Mouse (Mus musculus) G1E (cell line): ENCODE results near the gene Traf3ip1. TPM values are rescaled to one million over a fixed set of nuclear protein-coding genes. Genes with fewer than 3 reads are reported as not detected.

Experiments used
- ATAC-seq: 2 replicates; pipeline ENCODE4 v1.8.0; 2016; ENCODE audit warnings: mild to moderate bottlenecking; ENCODE audit not compliant: insufficient number of reproducible peaks, poor library complexity, low FRiP score, severe bottlenecking; ENCODE audit errors: extremely low read depth
- DNase-seq: peaks from one replicate; pipeline ENCODE4 v3.0.0; 2012; ENCODE audit warnings: low spot score
- H3K27me3 ChIP-seq: 2 replicates; pipeline ENCODE4 v1.6.1; 2012; ENCODE audit warnings: mild to moderate bottlenecking, low read length, inconsistent platforms; ENCODE audit not compliant: insufficient read depth
- H3K36me3 ChIP-seq: replicated peaks from 2 replicates; pipeline ENCODE3; 2012; ENCODE audit warnings: mild to moderate bottlenecking, inconsistent platforms
- H3K4me1 ChIP-seq: 2 replicates; pipeline ENCODE4 v1.6.1; 2012; ENCODE audit warnings: low read depth, low read length, inconsistent platforms, mixed read lengths; ENCODE audit not compliant: insufficient read depth
- H3K4me3 ChIP-seq: 2 replicates; pipeline ENCODE4 v1.5.1; 2012; ENCODE audit warnings: low read depth, mild to moderate bottlenecking, inconsistent platforms, low read length, moderate library complexity, mixed read lengths
- H3K9me3 ChIP-seq: replicated peaks from 2 replicates; pipeline ENCODE4 v1.6.1; 2012; ENCODE audit warnings: inconsistent platforms
- CTCF ChIP-seq: IDR thresholded peaks from 2 replicates; pipeline ENCODE4 v1.5.1; 2012; ENCODE audit warnings: low read depth, low read length, inconsistent platforms, mixed read lengths
- GATA1 ChIP-seq: IDR thresholded peaks from 2 replicates; pipeline ENCODE4 v1.6.1; 2012; ENCODE audit warnings: borderline replicate concordance, low read length, inconsistent platforms, mixed read lengths
- GATA2 ChIP-seq: IDR thresholded peaks from 2 replicates; pipeline ENCODE4 v1.6.1; 2012; ENCODE audit warnings: low read depth, low read length, inconsistent platforms, borderline replicate concordance
- POLR2AphosphoS5 ChIP-seq: IDR thresholded peaks from 2 replicates; pipeline ENCODE4 v1.6.1; 2012; ENCODE audit warnings: low read depth, low read length, inconsistent platforms; ENCODE audit not compliant: insufficient replicate concordance
- TAL1 ChIP-seq: conservative IDR thresholded peaks from 2 replicates; pipeline ENCODE4 v1.6.1; 2012; ENCODE audit warnings: low read depth, low read length, inconsistent platforms, mixed read lengths
- polyA plus RNA-seq: library from polyadenylated mRNA; stranded (reverse); fragments of >175 nt; gene quantifications from 2 replicates; pipeline ENCODE4 v1.2.3, GENCODE M21; 2012
- total RNA-seq, 2 experiments: library from RNA; stranded (forward) in 1 of 2; stranded (reverse) in 1 of 2; fragments of 200-1000 nt in 1 of 2; fragments of >200 nt in 1 of 2; fragmentation: Nextera tagmentation in 1 of 2; gene quantifications; 2 replicates each; pipeline ENCODE4 v1.2.3; 2014 to 2017

The Traf3ip1 gene
- total and polyA plus RNA-seq, 3 experiments, result 9.7 to 17.8 (median 12.7) TPM

DNA sequence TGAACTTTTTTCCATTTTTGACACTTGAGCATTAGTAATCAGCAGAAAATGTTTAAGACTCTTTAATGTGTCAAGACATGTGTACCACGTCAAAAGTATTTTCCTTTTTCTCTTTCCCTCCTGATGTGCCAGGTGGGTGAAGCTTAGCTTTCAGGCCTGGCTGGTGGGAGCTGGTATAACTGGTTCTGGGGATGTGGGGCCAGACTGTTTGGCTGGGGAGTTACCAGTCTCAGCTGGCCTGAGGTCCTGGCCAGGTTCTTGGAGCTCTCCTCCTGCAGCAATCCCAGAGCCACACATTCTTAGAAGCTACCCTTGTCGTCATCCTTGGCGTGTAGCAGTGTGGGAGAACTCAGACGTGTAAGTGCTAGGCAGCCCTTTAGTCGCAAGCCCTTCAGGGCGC, 21.2 kb downstream of the Traf3ip1 start:
- ATAC-seq (no peak), DNase-seq (no peak)
- Histone ChIP-seq H3K4me3 (no peak overlapping the region), H3K36me3 (peaks cover 75% of the 10 kb centered on the region), H3K4me1 (no peaks in the 10 kb centered on the region), H3K9me3 (no peaks in the 10 kb centered on the region), H3K27me3 (no peaks in the 10 kb centered on the region)
- TF ChIP-seq GATA2 (no peak), POLR2AphosphoS5 (no peak), TAL1 (no peak), CTCF (no peak), GATA1 (no peak)

DNA sequence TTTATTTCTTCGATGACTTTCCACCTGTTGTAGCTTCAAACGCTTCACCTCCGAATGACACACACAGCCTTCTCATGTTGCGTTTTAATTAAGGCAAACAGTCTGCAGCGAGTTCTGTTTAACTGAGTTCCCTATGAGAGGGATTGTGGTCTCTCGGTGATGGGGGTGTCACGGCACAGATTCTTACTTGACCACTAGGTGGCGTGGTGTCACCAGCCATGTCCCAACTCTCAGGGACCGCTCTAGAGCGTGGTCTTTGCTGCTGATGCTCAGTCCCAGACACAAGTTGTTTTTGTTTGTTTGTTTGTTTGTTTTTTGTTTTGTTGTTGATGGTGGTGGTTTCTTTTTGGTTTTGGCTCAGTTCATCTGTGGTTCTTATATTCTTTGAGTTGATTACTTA, 29.3 kb downstream of the Traf3ip1 start:
- no peaks in the 10 kb centered on the region for H3K9me3 ChIP-seq
- H3K27me3 ChIP-seq, result no peaks in the 10 kb centered on the region
- TF ChIP-seq POLR2AphosphoS5, result no peak
- 0 out of 2 replicates have a peak, but pooled peaks have one; percentile 35 for TF ChIP-seq CTCF
- peaks cover 82% of the 10 kb centered on the region for H3K36me3 ChIP-seq
- DNase-seq (peak; percentile 65), ATAC-seq (peak; percentile 64)
- no peaks in the 10 kb centered on the region for H3K4me1 ChIP-seq
- no peak overlapping the region for H3K4me3 ChIP-seq

DNA sequence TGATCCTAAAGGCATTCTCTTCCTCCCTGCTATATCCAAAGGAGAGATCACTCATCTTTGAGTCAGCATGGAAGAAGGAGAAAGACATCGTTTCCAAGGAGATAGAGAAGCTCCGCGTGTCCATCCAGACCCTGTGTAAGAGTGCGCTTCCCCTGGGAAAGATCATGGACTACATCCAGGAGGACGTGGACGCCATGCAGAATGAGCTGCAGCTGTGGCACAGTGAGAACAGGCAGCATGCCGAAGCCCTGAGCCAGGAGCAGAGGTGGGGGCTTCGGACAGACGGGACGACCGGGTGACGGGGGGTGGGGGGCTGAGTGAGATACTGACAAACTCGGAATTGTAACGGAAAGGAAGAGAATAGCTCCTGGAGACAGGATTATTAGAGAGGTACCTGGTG, 31.4 kb downstream of the Traf3ip1 start:
- Histone ChIP-seq H3K4me3 (no peak overlapping the region), H3K27me3 (no peaks in the 10 kb centered on the region), H3K36me3 (peaks cover 76% of the 10 kb centered on the region), H3K4me1 (no peaks in the 10 kb centered on the region), H3K9me3 (no peaks in the 10 kb centered on the region)
- DNase-seq (no peak), ATAC-seq (no peak)
- TF ChIP-seq GATA1 (no peak), POLR2AphosphoS5 (no peak)

DNA sequence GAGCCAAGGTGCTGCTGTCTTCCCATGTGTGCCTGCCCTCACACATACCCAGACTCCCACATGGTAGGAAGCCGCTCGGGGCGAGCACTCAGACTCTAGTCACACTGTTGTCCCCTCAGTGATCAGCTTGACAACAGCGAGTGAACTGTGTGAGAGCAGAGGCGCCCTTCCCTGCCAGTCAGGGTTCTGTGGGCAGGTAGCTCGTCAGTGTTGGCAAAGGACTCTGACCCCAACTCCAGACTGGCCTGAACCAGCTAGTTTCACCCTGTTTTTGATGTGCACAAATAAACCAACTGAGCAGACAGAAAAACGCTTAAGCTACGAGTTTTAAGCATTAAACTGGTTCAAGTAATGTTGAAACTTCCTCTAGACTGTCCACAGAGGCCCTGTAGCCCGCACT, 35.7 kb downstream of the Traf3ip1 start:
- peaks cover 52% of the 10 kb centered on the region for H3K36me3 ChIP-seq
- no peaks in the 10 kb centered on the region for H3K27me3 ChIP-seq

DNA sequence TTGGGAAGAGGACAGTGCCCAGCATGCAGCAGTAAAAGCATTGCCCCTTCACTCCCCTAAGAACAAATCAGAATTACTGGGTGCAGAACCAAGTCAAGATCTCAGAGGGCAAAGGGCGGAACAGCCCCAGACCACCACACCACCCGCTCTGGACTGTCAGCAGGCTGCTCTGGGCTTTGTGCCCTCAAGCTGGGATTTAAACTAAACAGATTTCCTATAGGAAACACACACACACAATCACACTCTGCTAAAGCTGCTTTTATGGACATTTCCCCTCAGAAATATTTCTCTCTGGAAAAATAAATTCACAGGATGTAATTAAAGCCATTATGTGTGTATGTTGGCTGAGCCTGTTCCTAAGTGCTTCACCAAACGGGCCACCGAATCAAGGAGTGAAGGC, 37.8 kb downstream of the Traf3ip1 start:
- Histone ChIP-seq H3K4me3 (no peak overlapping the region), H3K36me3 (peaks cover 34% of the 10 kb centered on the region), H3K9me3 (no peaks in the 10 kb centered on the region), H3K4me1 (peaks cover 17% of the 10 kb centered on the region), H3K27me3 (no peaks in the 10 kb centered on the region)
- DNase-seq (no peak), ATAC-seq (no peak)
- TF ChIP-seq GATA1, result no peak
- TF ChIP-seq GATA2, result no peak

More for the DNA sequence above, 35.7 kb downstream of the Traf3ip1 start:
- DNase-seq (no peak), ATAC-seq (no peak)
- H3K9me3 ChIP-seq, result no peaks in the 10 kb centered on the region
- no peak overlapping the region for H3K4me3 ChIP-seq
- peaks cover 15% of the 10 kb centered on the region for H3K4me1 ChIP-seq
- no peak for TF ChIP-seq TAL1
- TF ChIP-seq GATA2, result no peak
- no peak for TF ChIP-seq POLR2AphosphoS5
- TF ChIP-seq GATA1, result no peak
- TF ChIP-seq CTCF, result no peak

DNA sequence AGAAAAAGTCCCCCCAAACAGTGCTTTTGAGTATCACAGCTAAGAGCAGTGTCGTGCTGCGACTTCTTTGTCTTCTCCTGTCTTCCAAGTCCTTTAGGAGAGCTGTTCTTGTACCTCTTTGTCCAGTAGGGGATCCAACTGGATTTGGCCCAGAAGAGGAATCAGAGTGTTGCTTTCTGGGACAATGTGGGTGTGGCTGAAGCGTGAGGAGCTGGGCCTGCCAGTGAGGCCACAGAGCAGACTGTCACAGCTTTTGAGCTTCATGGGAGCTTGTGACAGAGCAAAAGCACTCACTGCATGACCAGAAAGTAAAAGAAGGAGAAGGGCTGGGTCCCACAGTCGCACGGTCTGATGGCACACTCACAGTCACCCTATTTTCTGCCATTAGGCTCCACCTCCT, 38.4 kb downstream of the Traf3ip1 start:
- H3K9me3 ChIP-seq, result no peaks in the 10 kb centered on the region
- H3K27me3 ChIP-seq, result no peaks in the 10 kb centered on the region
- ATAC-seq (no peak), DNase-seq (no peak)
- H3K4me3 ChIP-seq, result no peak overlapping the region
- peaks cover 19% of the 10 kb centered on the region for H3K4me1 ChIP-seq
- peaks cover 27% of the 10 kb centered on the region for H3K36me3 ChIP-seq
- TF ChIP-seq GATA2, result no peak
- no peak for TF ChIP-seq CTCF
- no peak for TF ChIP-seq POLR2AphosphoS5
- TF ChIP-seq GATA1, result no peak
- no peak for TF ChIP-seq TAL1

DNA sequence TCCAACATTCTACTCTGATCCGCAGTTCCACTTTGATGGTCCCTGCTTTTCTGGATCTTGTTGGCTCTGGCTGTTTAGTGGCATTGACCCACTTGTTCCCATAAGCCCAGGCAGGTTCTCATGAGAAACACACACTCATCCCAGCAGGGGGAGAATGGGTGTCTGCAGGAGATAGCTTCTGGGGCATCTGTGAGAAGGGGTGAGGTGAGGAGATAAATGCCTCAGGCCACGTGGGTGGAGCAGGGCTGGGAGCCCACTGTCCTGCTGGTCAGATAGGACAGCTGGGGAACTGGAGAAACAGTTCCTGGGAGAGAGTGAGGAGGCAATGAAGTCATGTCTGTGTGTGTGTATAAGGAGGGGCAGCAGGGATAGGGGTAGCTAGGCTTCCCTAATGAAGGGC, 39.0 kb downstream of the Traf3ip1 start:
- ATAC-seq (peak; percentile 67), DNase-seq (peak; percentile 31)
- Histone ChIP-seq H3K9me3 (no peaks in the 10 kb centered on the region), H3K4me1 (peaks cover 19% of the 10 kb centered on the region), H3K36me3 (peaks cover 22% of the 10 kb centered on the region), H3K27me3 (no peaks in the 10 kb centered on the region), H3K4me3 (no peak overlapping the region)
- TF ChIP-seq TAL1, result no peak
- TF ChIP-seq POLR2AphosphoS5, result no peak
- TF ChIP-seq CTCF, result no peak
- no peak for TF ChIP-seq GATA1
- no peak for TF ChIP-seq GATA2
